Mouse (Mus musculus) cerebellum, adult 11 months (tissue): Measurements from ENCODE around the gene Gm4756.
"Not testable (repeated sequence)": the region's sequence is repeated elsewhere in the genome, so short reads cannot be mapped to it uniquely, and the experiment has no call there.

Experiments used
- DNase-seq: peaks from one replicate; pipeline ENCODE4 v3.0.0; 2022

Gm4756 gene

GRCm38 (mm10) chr12:72649611-72650330, at the start of gene Gm4756:
Gene Gm4756 (minus strand): TSS chr12:72649661.
- DNase-seq: no peak

DNA sequence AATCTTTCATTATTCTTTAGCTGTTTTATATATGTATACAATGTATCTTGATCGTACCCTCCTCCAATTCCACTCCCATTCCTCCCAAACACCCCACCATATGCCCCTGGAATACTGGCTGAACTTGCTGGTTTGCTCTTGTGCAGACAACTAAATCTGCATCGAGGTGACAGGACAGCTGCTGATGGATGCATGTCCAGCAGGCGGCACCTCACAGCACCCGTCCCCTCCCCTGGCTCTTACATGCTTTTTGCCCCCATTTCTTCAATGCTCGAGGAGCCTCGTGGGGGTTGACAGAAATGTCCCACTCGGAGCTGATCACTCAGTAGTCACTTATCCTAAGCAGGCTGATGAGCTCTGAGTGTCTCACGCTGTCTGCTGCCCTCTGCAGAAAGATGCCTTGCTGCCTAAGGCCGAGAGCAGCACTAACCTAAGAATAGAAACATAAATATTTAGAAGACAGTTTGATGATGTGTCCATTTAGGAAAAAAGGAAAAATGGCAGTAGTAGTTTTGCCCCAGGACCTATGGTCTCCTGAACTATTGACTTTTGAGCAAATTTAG, 45.5 kb upstream of the Gm4756 start:
- no peak for DNase-seq

GRCm38 (mm10) chr12:72694438-72694837, 45.0 kb upstream of the Gm4756 start:
- no peak for DNase-seq

GRCm38 (mm10) chr12:72693895-72694294, 44.4 kb upstream of the Gm4756 start:
- DNase-seq: peak; percentile 4

DNA sequence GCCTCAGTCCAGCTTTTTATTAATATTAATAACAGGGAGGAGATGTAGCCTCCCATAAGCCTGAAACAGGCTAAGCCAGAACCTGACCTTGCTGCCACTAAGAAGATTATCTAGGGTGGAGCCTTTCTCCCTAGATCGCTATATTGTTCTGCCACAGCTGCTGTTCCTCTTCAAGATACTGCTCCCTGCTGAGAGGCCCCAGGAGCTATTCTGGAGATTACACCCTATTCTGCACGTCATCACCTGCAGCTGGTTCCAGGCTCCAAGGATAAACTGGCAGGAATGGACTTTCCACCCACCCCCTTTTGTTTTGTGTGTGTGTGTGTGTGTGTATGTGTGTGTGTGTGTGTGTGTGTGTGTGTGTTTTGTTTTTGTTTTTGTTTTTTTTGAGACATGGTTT, 38.8 kb upstream of the Gm4756 start:
- not testable (repeated sequence) for DNase-seq

DNA sequence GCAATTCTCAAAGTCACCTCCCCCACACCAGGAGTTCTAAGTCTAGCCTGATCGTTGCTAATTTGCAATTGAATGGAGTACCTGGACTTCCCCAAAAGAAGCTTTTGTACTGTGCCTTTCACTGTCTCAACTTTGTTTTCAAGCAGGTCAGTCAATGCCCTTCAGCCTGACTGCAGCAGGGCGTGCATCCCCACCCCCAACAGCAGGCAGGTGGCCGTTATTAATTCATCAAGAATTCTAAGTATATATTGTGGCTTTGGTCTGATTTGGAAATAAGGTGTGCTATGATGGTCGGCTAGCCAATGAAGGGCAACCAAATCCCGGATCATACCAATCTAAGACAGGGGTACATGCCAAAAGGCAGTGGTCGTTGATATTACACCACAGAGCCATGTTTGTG, 38.3 kb upstream of the Gm4756 start:
- DNase-seq: not testable (repeated sequence)

- not testable (repeated sequence) for DNase-seq
These were observed 37.1 kb upstream of the Gm4756 start for GRCm38 (mm10) chr12:72686566-72686965.

DNA sequence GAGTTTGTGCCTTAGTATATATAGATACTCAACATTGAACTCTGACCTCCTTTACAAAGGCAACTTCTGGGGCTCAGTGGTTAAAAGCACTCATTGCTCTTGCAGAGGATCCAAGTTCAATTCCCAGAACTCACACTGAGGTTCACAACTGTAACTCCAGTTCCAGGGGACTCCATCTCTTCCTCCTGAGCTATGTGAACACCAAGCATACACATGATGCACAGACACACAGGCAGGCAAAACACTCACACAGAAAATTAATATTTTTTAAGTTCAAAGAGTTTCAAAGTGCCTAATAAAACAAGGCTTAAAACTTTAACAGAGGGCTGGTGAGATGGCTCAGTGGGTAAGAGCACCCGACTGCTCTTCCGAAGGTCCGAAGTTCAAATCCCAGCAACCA, 34.2 kb upstream of the Gm4756 start:
- no peak for DNase-seq

- no peak for DNase-seq
These were observed 33.2 kb upstream of the Gm4756 start for GRCm38 (mm10) chr12:72682511-72683282.

DNA sequence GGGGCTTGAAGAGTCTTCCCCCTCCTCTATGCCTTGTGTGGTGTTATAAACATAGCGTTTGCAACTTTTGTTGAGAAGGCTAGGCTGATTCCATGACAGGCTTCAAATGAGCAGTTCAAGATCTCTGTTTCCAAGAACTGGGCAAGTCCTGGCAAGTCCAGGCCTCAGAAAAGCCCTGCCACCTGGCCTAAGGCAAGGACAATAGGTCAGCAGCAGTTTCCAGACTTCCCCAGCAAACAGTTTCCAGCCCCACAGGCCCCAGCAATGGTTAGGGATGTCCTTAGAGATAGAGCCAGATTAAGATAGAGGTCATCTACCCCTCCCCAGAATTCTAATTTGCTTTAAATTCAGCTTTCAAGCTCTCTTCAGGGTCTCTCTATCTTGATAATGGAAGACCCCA, 32.5 kb upstream of the Gm4756 start:
- DNase-seq: no peak

GRCm38 (mm10) chr12:72679635-72680034, 30.2 kb upstream of the Gm4756 start:
- no peak for DNase-seq

DNA sequence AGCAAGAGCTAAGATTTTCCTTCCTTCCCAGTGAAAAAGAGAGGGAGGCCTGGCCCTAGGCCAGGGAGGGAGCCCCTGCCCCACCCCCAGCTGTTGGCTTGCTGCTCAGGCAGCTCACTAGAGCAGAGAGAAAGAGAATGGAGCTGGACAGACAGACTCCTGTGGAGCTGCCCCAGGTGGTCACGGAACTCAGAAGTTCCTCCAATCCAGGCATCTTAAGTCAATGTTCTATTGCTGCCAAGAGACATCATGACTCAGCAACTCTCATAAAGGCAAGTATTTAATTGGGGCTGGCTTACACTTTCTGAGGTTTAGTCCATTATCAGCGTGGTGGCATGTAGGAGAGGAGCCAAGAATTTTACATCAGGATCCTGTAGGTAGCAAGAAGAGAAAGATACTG, 25.4 kb upstream of the Gm4756 start:
- no peak for DNase-seq

DNA sequence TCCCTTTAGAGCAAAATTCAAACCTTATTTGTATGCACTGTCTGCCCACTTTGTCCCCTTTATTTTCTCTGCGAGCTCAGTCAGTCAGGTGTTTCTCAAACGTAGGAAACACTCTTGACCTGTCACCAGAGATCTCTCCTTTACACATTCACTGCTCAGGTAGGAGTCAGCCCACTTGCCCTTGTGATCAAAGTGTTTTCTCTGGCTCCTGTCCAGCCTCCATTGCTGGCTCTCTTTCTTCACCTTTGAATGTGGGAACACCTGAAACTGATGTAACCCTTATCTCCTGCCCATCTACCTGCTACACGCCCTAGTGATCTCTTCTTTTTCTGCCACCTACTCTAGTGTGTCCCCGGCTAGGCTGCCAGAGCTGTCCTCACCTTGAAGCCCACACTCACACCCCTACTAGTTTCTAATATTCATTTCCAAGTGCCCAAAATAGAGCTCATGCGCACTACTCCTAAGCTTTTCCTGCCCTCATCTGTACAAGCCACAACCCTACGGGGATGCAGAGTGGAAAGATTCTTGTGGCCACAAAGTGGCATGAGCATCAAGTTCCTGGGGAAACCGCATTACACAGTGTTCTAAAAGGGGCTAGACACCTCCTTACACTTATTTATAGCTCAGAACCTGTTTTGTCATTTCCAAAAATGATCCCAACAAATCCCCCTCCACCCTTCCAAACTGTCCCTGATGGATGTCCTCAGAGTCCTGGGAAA, 24.8 kb upstream of the Gm4756 start:
- DNase-seq: no peak

- no peak for DNase-seq
These were observed 22.2 kb upstream of the Gm4756 start for GRCm38 (mm10) chr12:72671516-72672135.

DNA sequence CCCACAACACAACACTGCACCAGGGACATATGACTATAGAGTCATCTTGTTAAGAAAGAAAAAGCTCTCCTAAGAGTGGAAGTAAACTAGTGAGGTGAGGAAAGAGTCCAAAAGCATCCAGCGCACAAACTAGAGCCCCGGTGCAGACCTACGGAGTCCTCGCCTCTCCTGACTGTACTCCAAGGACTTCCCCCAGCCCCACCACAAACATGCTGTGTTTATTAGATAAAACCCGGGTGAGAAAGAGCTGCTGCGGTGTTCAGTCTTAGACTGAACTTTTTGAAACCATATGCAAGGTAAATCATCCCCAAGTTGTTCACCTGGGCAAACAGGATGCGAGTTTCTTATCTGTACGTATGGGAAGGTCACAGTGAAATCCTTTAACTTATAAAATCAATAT, 21.5 kb upstream of the Gm4756 start:
- DNase-seq: no peak

GRCm38 (mm10) chr12:72667868-72668469, 18.5 kb upstream of the Gm4756 start:
- no peak for DNase-seq

GRCm38 (mm10) chr12:72666015-72666414, 16.6 kb upstream of the Gm4756 start:
- DNase-seq: no peak

DNA sequence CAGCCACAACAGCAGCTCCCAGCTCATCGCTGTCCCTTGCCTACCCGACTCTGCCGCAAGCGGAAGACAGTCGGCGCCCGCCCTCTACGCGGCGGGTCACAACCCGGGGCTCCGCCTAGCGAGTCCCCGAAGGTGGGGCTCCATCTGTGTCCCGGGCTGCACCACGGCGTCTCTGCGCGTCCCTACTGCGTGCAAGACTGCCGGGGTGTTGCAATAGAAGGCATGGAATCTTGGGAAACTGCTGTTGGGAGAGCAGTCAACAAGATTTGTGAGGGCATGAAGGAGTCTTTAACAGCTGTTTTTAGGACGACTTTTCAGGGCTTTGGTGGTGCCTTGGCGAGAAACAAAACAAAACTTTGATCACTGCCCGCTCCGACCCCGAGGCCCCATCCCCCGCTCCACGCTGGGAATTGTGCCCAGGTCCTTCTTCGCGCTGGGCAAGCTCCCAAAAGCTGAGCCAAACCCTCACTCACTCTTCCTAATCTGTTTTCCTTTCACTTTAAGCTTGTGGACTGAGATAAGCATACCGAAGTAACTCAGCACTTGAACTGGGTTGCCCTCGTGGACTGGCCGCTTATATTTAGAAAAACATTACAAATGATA, 15.4 kb upstream of the Gm4756 start, which contains the start of gene Dhrs7:
Dhrs7 (minus strand) TSS at position 175 of the 603 bp plus-strand sequence.
- DNase-seq: peak; percentile 77

DNA sequence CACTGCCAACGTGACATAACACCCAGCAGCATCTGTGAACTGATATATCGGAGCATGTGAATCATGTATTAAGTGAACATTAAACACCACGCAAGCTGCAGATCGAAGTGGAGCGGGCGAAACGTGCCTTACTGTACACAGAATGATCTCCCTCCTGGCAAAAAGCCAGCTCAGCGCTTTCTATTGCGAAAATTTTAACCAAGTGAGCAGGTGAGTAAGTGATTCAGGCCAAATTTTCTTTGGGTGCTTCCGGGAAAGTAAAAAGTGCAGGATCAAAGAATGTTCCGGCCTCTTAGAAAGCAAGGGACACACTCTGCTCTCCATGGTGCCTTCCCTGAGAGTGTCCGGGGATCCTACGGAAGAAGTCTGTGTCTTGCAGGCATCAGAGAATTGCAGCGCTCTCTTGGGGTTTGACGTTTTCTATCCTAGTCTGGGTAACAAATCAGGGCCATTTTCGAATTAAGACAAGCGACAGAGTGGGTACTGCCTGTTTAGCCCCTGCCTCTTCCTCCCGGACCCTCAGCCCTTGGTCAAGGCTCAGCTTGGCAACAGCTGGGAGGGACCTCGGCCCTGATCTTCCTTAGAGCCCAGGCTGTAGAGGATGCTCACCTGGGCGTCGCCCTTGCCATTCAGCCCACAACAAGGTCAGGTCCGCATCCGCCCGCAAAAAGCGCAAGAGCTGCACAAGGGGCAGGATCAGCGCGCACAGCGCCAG, 14.7 kb upstream of the Gm4756 start:
- DNase-seq: peak; percentile 32

DNA sequence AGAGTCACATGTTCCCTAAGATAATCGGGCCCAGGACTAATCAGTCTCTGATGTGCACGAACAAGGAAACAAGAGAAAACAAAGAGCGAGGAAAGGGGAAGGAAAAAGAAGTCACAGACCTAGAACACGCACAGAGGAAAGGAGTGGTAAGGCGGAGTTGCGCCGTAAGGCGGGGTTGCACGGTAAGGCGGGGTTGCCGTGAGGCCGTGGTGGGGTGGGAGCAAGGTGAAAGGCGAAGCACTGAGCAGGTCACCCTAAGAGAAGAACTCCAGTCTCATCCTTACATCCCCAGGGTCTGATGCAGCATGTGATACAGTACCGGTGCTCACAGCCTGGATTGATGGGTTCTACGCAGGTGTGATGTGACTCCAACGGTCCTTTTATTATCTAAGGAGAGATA, 6.3 kb upstream of the Gm4756 start:
- DNase-seq: no peak

DNA sequence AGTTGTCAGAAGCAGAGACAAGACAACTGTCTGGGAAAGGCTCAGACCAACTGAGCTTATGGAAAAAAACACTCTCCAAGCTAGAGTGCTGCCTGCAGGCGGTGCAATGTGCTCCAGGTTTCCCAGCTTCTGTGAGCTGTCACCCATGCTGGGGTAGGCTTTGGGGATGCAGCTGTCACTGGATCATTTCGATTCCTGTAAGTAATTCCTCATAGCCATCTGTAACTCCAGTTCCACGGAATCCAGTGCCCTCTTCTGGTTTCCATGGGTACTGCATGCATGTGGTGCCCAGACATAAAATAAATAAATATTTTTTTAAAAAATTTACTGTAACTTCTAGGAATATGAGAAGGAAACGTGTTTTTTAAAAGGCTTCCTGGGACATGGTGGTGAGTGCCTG, 5.2 kb upstream of the Gm4756 start:
- peak; percentile 55 for DNase-seq
